Mouse (Mus musculus) urinary bladder, postnatal 36 days (tissue): ENCODE measurements at regions not wholly inside any gene's neighbourhood (a gene's known extent, or its start where the extent isn't known, plus 50 kb on each side); places are given as distances from the start of the nearest gene placed in this dataset.
A peak's percentile ranks its signal among the peaks of the same experiment; 100 is the strongest.

Experiments used
- DNase-seq, 2 experiments: peaks; one replicate each; pipeline ENCODE4 v3.0.0; 2022; ENCODE audit warnings: low spot score in 2 of 2, mixed read lengths in 1 of 2

DNA sequence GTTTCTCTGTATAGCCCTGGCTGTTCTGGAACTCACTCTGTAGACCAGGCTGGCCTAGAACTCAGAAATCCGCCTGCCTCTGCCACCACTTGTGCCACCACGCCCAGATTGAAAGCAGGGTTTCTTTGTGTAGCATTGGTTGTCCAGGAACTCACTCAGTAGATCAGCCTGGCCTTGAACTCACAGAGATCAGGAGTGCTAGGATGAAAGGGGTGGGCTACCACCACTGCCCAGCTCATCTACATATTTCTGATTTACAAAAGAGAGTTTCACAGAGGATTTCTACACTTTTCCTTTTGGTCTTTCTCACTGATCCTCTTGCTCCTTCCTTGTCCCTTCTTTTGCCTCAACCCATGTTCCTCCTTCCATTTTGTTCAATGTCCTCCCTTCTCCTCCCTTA is 53.1 kb upstream of the Lbx1 start:
- DNase-seq = no peak

DNA sequence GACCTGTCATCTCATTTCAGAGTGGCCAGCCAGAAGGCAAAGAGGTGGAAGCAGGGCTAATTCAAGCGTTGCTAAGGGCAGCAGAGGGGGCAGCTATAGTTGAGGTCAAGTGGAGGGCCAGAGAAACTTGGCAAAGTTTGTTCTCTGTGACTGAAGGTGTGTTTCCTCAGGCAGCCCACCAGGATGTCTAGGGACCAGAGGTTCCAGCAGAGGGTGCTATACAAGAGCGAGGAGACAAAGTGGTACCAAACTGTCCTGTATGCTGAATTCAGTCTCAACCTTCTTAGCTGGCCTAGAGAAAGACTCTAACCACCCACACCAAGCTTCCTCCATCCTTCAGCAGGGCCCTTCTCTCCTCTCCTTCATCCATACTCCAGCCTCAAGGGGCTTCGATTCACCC is 62.2 kb upstream of the Lbx1 start:
- DNase-seq = no peak

DNA sequence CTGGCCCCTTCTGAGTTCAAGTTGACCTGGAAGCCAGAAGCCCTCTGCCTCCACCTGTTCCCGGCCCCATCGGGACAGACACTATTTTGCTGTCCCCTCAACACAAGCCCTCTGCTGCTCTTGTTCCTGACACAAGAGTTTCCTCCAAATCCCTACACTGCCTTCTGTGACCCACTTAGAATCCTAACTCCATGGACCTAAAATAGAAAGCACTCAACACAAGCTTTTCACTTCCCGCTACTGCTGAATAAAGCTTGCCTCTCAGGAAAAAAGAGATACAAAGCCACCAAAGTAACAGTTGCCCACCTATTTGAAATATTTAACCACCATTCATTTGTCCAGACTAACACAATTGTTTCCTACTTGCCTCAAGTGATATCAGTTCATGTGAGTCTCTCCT is 63.7 kb upstream of the Lbx1 start:
- no peak for DNase-seq

DNA sequence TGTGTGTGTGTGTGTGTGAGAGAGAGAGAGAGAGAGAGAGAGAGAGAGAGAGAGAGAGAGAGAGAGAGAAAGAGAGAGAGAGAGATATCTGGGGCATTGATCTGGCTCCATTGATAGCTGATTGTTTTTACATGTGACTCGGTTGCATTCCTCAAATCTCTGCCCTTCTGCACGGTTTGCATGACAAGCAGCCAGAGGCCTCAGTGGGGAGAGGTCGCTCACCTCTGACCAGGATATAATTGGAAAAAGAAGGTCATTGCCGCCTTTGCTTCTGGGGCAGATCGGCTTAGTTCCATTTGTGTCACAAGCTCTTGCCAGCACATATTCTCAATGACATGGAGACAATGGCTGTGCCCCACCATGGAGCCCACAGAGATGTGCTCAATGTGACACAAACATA is 63.8 kb upstream of the Btrc start:
- DNase-seq = no peak

DNA sequence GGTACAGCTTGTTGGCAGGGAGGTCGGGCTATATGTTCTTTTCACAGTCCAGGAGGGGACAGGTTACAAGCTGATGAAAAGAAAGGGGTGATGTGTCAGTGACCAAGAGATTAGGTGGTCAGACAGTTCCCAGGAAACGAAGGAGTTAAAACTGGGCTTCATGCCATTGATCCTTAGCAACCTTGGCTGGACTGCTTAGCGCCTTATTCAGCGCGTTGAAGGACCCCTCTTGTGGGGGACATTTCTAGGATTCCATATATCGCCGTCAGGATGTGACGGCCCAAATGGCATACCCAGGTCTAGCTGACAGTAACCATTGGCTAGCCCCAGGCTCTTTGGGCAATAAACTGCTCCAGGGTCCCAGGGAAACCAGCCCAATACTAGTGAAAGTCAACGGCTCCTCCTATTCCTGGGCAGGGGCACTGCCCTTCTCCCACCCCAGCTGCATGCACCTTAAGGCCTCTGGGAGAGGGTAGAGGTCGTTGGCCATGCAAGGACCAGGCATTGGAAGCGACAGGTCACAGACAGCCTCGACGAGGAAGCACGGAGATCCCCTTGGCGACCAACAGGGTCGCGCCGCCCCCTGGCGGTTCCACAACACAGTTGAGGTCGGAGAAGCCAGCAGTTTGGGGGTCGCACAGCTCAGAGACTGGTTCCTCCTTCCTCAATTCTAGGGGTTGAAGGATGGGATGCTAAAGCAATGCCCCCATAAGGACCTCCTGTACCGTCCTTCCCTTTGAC is 62.7 kb upstream of the Btrc start:
- DNase-seq = no peak

DNA sequence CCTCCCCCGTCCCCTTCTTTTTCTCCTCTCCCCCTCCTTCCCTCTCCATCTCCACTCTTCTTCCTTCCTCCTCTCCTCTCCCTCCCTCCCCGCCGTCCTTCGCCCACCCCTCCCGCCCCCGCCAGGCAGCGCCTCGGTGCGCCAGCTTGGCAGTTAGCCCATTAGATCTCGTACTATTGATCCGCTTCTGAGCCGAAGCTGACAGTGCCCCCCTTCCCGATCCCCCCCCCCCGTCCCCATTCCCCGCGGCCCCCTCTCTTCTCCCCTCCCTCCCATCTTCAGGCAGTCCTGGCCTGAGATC is 62.2 kb upstream of the Btrc start:
- DNase-seq = no peak

DNA sequence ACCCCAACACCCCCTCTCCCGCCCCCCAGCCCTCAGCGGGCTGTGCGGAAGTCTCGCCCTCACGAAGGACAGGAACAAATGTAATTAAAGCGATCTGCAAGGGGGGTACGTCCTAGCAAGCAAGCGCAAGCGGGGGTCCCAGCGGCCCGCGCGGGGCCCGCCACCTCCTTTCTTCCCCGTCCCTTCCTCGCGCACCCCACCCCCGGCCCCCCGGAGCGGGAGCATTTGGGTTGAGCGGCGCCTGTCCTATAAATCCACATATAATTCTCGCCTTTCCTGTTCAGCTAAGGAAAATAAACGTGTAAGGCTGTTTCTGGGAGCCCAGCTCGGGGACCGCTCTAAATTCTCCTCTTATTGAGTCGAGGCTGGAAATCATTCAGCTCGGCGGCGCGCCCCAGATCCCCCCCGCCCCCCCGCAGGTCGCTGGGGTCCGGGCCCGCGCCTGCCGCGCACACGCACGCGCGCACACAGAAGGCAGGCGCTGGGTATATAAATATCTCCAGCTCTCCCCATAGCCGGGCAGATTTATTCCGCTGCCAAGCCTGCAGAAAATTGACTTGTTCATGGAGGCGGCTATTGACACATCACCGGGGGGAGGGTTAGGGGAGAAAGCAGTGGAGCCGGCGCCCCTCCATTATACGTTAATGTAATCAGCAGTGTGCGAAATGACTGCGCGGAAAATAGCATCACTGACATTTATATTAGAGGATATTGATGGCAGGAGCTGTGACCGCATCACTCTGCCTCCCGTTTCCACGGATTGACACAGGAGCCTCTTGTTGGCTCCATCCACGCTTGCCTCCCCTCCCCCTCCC is 61.6 kb upstream of the Btrc start:
- no peak for DNase-seq

DNA sequence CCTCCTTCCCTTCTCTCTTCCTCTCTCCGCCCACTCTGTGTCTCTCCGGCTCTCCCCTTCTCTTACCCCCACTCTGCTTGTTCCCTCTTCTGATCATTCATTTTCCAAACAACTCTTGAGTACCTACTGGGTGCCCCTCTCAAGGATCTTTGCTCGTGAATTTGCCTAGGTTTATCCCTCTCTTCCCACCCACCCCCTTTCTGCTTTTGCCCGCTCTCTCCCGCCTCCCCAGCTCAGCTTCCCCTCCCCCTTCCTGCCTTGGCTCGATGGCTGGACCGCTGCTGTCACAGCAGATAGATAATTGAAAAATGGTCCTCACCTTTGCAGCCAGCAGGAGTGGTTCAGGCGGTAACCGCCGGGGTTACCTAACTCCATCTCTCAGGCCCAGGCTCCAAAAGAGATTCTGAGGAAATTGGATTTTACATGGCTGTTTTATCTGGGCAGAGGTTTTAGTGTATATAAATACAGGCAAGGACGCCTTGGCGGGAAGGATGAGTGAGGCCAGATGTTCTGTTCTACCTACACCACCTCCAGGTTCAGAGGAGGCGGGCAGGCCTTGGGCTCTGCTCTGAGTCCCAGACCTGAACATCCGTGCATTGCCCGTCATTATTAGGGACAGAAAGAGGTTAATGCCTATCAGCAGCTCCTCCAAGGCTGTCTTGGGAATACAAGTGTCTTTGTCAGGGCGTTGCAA is 60.8 kb upstream of the Btrc start:
- no peak for DNase-seq

DNA sequence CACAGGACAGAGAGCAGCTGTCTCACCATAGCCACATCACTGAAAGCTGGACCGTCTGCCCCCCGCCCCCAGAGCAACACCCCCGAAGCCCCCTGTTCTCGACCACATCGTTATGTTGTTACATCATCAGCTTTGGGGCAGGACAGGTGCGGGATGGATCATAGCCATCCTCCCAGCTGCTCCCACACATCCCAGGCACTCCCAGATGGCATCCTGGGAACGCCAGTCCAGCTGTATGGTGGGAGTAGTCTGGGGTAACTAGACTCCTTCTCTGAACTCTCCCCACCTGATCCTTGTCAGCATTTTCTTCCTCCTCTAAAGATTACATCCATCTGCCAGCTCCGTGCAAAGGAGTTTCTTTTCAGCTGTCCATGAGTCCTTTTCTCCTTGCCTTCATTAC is 59.0 kb upstream of the Btrc start:
- DNase-seq = no peak

DNA sequence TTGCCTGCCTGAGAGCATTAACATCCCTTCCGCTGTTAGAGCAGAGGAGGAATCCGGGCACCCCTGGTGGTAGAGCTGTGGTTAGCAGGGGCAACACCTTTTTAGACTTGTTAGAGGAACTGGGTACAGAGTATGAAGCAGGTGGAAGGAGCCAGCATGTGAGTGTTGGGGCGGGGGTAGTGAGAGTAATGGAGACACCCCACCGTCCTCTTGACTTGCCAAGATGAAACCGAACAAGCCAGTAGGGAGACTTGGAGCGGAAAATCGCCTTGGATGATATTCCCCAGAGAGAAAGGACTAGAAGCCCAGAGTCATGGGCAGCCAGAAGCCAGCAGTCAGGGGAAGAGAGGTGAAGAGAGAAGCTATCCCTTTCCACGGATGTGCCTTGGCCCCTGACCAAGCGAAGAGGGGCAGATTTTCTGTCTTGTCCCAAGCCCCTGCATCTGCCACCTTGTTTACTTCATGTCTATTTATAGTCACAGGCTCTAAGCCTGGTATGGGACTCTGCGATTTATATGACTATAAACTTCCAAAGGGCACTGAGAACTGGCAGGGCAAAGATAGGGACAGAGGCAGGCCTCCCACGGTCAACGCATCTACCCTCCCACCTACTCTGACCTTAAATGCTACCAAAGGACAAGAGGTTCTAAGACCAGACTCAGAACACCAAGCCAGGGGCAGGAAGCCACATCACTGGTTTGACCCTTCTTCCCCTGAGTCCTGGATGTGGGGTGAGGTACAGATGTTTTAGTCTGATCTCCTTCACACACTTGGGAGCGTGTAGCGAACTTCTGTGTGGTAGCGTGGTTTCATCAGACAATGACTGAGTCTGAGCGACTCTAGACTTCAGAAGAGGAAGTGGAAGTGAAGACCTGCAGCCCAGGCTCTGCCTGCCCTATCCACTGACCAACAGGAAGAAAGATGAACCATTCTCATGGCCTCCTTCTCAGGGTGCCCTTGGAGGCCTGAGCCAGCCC is 55.9 kb upstream of the Btrc start:
- DNase-seq = no peak

DNA sequence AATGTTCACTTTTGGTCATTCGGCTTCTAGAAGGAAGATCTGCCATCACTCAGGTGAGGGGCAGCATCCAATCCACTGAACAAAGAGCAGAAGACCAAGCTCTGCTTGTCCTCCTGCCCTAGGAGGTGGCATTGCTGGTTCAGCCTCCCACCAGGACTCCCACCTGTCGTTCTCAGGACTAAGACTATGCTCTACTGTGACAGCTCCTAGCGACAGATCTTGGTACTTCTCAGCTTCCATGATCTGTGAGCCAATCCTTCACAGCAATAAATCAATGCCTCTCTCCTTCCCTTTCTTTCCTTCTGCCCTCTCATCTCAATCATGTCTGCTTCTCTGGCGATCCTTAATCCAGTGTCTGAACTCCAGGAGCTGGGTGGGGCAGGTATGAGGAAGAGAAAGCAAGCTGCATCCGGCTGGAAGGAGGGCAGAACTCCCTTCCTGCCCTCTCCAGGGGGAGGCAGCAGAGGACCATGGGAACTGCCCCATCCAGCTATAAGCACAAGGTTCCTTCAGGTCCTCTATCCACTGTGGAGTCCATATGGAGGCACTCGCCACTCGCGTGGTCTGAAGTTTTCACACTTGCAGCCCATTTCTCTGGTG is 54.8 kb upstream of the Btrc start:
- DNase-seq = peak; percentile 50 to 66

DNA sequence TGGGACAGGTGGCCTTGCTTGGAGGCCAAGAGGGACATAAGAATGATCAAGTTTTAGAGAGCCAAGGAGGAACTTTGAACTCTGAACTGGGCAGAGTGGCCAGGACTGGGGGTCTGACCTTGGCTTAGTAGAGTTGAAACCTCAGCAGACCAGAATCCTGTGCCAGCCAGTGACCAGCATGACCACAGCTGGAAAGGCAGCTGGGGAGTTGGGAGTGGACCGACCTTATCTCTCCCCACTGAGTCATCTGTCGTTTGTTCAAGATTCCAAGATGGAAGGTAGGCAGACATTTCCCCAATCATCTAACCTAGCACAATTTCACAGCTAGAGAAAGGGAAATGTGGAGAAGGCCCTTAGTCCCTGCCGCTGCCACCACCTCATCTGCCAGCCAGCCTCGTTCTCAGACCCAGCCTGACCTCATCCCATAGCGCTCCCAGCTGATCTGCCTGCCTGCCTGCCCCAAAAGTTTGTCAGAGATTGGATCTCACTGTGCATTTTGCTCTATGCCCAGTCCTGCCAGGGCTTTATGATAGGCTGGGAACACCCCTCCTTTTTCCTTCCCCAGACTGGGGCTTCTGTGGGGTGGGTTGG is 53.1 kb upstream of the Btrc start:
- no peak for DNase-seq

DNA sequence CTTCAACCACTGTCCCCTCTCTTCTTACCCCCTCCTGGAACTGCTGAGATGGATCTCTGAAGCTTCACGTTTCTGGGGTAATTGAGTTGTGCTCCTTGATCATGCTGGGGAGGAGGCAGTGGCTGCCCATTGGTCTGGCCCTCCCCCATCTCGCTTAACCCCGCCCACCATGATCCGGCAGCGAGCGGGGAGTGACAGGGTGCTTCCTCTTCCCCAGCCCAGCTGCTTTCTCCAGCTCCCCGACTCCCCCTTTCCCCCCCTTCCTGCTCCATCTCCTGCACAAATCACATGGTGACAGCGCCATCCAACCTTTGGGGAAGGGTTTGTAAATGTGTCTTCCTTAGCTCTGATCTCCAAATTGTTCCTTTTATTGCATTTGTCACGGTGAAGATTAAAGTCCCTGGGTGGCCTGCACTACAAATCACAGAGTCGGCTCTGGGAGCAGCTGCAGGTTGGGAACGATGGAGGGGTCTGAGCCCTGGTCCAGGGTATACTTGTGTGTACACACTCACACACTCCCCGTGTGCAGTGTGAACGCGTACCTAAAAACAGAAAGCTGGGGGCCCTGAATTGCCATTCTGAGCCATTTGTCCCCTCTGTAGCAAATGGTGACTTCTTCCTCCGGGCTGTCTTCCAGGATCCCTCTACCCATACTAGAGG is 52.5 kb upstream of the Btrc start:
- peak; percentile 46 to 76 for DNase-seq

DNA sequence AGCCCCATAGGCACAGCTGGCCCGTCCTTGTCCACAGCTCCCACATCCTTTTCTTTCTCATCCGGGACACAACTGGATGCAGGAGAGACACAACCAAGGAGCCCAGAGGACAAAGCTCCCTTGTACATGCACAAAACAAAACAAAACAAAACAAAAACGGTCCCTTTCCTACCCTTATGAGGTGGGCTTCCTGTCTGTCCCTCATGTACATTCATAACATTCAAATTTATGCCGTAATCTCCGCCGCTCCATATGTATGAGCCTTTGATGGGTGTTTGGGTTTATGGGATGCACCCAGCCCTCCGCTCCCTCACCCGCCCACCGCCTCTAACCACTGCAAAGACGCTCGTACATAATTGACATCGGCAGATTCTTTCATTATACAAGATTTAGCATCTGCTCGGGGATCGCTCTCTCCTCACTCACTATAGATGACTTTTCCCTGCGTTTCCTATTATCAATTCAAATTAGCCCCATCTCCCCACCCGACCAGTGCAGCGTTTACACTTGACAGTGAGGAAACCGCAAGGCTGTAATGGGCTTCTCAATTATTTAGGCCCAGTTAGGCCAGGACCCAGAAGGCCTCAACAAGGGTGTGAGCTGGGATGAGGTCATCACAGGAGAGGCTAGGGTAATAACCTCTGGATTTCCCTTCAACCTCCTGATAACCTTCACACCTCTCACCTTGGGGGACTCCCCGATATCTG is 51.5 kb upstream of the Btrc start:
- no peak for DNase-seq

DNA sequence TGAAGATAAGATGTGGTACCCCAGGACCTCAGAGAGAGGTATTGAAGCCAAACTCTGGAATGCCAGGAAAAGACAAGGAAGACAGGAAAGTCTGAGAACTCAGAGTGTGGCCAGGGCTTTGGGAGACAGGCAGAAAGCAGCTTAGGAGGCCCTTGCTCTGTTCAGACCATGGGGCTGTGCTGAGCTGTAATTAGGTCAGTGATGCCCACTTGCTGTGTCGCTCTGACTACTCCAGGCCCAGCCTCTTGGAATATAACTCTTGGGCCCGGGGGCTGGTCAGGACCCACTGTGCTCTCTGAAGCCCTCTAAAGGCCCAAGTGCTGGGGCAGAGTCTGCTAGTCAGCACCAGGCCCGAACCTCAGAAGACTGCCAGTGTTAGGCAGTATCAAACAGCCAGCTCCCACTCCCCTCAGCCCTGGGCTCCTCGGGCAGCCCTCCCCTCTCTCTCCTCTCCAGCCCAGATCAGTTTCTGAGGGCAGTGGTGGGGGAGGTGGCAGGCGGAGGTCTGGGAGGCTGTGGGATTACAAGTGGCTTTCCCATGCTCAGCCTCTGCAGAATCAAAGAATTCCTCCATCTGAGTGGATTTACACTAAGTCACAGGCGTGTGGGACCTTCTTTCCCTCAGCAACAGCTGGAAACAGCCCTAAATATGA is 50.7 kb upstream of the Btrc start:
- no peak for DNase-seq
